Mouse (Mus musculus): ENCODE measurements around the gene Fibp. TPM values are rescaled to one million over a fixed set of nuclear protein-coding genes. Genes with fewer than 3 reads are reported as not detected.

Gene Fibp
- polyA plus RNA-seq, 1 experiment from 2014 or later, result 116 TPM

DNA sequence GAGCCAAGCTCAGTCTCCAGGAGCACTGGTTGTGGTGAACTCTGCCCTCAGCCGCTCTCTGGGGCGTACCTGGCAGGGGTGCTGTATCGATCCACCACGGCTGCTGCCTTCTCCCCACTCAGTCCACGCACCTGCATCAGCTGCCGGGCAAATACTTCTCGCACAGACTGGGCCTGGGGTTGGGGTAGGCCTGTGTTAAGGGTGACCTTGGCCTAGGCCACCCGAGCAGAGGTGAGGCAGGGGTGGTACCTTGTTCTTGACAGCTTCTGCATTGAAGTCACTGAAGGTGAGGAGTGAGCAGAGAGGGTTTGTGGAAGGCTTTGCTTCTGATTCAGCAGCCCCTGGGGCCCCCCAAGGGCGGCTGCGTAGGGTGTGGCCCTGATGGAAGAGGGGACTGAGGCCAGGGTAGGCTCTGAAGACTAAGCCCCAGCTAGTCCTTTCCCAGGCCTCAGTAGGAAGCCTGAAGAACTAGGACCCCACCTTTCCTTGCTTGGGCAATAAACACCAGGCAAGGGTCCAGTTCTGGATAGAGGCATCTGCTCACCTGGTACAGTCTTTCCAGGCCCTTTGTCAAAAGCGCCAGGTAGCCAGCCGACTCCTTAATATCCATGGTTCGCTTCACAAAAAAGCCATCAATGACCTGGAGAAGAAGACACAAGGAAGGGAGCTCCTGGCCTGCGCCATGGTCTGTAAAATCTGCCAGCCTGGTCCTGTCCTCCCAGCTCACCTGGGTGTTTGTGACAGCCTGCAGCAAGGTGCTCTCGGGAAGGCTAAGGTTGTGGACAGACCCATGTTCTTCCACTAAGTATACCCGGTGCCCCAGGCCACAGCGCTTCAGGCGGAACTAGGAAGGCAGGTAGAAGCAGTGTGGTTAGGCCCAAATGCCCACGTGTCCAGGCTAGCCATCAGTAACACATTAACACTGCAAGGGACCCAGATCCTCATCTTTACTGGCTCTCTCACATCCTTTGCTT lies 23.3 kb downstream of the Fibp start:
- peaks cover 51% of the 10 kb centered on the region for H3K36me3 ChIP-seq (ENCODE audit: control insufficient read depth, insufficient read depth)
- H3K4me1 ChIP-seq (replicated peaks; ENCODE audit: control insufficient read depth, insufficient read depth, low read length), result no peaks in the 10 kb centered on the region
- no peaks in the 10 kb centered on the region for H3K9me3 ChIP-seq (ENCODE audit: control insufficient read depth)
- no peak overlapping the region for H3K4me3 ChIP-seq (ENCODE audit: low read depth, low read length)
- H3K27me3 ChIP-seq (replicated peaks; ENCODE audit: control insufficient read depth, insufficient read depth, low read length), result no peaks in the 10 kb centered on the region
- ATAC-seq, result no peak
- WGBS, result 84% methylated on average over 19 of the region's 19 CpGs
- H3K9ac ChIP-seq (ENCODE audit: low read depth, low read length), result no peak overlapping the region
- H3K27ac ChIP-seq (ENCODE audit: low read depth, low read length), result no peak overlapping the region
- TF ChIP-seq CTCF (IDR thresholded peaks at IDR 0.05; ENCODE audit: low read depth), result no peak
- no peak overlapping the region for H3K4me2 ChIP-seq (replicated peaks; ENCODE audit: low read depth)

DNA sequence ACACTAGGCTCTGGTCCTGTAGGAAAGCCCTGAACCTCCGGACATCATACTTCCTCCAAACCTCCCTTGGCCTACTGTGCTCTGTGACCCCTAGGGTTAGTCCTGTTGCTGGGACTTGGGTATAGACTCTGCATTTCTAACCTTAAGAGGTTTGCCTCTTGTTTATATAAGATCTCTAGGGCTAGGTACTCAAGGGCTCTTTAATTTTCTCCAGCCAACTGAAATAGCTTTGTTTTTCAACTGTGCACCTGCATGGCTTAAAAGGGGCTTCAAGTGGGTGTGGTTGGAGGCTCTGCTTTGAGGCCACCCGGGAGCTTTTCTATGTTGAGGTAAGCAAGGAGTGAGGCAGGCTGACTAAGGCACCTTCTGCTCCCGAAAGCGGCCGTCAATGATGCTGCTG lies 24.1 kb downstream of the Fibp start:
- Histone ChIP-seq H3K4me2 (replicated peaks; ENCODE audit: low read depth) (no peak overlapping the region), H3K9ac (ENCODE audit: low read depth, low read length) (no peak overlapping the region), H3K4me3 (ENCODE audit: low read depth, low read length) (no peak overlapping the region), H3K27me3 (replicated peaks; ENCODE audit: control insufficient read depth, insufficient read depth, low read length) (no peaks in the 10 kb centered on the region), H3K36me3 (ENCODE audit: control insufficient read depth, insufficient read depth) (peaks cover 51% of the 10 kb centered on the region), H3K27ac (ENCODE audit: low read depth, low read length) (no peak overlapping the region), H3K9me3 (ENCODE audit: control insufficient read depth) (no peaks in the 10 kb centered on the region), H3K4me1 (replicated peaks; ENCODE audit: control insufficient read depth, insufficient read depth, low read length) (no peaks in the 10 kb centered on the region)
- 88% methylated on average over 5 of the region's 5 CpGs for WGBS
- no peak for ATAC-seq
- no peak for TF ChIP-seq CTCF (IDR thresholded peaks at IDR 0.05; ENCODE audit: low read depth)

DNA sequence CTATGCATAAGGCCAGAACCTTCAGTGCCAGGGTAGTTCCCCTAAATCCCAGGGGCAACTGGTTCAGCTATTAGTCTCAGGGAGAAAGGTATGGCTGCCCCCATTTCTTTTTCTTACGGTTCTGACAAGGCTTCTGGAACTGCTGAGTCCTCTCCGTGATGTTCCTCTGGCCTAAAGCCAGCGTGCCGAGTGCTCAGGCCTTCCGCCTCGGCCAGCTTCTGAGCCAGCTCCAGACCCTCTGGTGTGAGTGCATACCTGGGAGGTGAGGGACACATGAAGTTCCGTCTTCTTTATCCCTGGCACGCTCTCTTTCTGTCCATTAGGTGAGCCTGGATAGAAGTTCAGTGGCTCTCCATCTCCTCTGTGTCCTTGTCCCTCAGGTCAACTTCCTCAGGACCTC lies 25.0 kb downstream of the Fibp start:
- TF ChIP-seq CTCF (IDR thresholded peaks at IDR 0.05; ENCODE audit: low read depth), result no peak
- H3K4me3 ChIP-seq (ENCODE audit: low read depth, low read length), result no peak overlapping the region
- H3K9me3 ChIP-seq (ENCODE audit: control insufficient read depth), result no peaks in the 10 kb centered on the region
- no peak overlapping the region for H3K27ac ChIP-seq (ENCODE audit: low read depth, low read length)
- peaks cover 44% of the 10 kb centered on the region for H3K36me3 ChIP-seq (ENCODE audit: control insufficient read depth, insufficient read depth)
- no peak for ATAC-seq
- no peak overlapping the region for H3K4me2 ChIP-seq (replicated peaks; ENCODE audit: low read depth)
- WGBS, result 93% methylated on average over 8 of the region's 8 CpGs
- H3K27me3 ChIP-seq (replicated peaks; ENCODE audit: control insufficient read depth, insufficient read depth, low read length), result no peaks in the 10 kb centered on the region
- no peak overlapping the region for H3K9ac ChIP-seq (ENCODE audit: low read depth, low read length)
- no peaks in the 10 kb centered on the region for H3K4me1 ChIP-seq (replicated peaks; ENCODE audit: control insufficient read depth, insufficient read depth, low read length)

DNA sequence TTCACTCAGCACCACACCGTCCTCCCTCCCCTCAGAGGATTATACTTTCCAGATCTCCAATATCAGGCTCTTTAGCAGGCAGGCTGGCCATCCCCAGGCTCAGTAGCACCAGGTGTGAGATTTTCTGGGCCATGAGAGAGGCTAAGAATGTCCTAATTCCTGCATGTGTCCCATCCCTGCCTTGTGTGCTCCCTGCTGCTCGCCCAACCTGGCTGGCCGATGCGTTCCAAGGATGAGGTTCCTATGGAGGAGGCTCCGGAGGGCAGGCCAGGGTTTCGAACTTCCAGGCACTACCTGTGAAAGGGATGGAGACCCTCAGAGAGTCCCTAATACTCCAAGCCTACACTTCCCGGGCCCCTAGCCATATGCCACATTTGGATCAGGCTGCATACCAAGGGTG lies 25.4 kb downstream of the Fibp start:
- H3K9ac ChIP-seq (ENCODE audit: low read depth, low read length), result no peak overlapping the region
- 95% methylated on average over 7 of the region's 7 CpGs for WGBS
- H3K36me3 ChIP-seq (ENCODE audit: control insufficient read depth, insufficient read depth), result peaks cover 43% of the 10 kb centered on the region
- H3K4me1 ChIP-seq (replicated peaks; ENCODE audit: control insufficient read depth, insufficient read depth, low read length), result no peaks in the 10 kb centered on the region
- H3K4me3 ChIP-seq (ENCODE audit: low read depth, low read length), result no peak overlapping the region
- no peak for ATAC-seq
- no peak for TF ChIP-seq CTCF (IDR thresholded peaks at IDR 0.05; ENCODE audit: low read depth)
- no peaks in the 10 kb centered on the region for H3K9me3 ChIP-seq (ENCODE audit: control insufficient read depth)
- H3K27me3 ChIP-seq (replicated peaks; ENCODE audit: control insufficient read depth, insufficient read depth, low read length), result no peaks in the 10 kb centered on the region
- H3K4me2 ChIP-seq (replicated peaks; ENCODE audit: low read depth), result no peak overlapping the region
- no peak overlapping the region for H3K27ac ChIP-seq (ENCODE audit: low read depth, low read length)

DNA sequence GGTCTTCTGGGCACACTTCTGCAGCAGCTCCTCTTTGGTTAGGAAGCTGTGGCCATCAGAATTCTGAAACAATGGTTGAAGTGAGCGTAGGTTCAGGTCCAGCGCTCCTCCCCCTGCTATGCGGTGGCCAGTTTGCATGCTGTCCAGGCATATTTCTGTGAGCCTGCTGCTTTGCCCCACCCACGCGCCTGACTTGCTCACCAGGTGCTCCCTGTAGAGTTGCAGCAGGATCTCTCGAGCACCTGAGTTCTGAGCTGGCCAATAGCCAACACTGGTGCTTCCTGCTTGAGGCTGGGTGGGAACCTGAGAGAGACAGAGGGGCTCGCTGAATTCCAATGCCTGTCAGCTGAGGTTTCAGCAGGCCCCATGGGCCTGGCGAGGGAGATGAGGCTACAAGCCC lies 25.9 kb downstream of the Fibp start:
- no peak for ATAC-seq
- Histone ChIP-seq H3K36me3 (ENCODE audit: control insufficient read depth, insufficient read depth) (peaks cover 43% of the 10 kb centered on the region), H3K27ac (ENCODE audit: low read depth, low read length) (no peak overlapping the region), H3K9ac (ENCODE audit: low read depth, low read length) (no peak overlapping the region), H3K4me2 (replicated peaks; ENCODE audit: low read depth) (no peak overlapping the region), H3K4me1 (replicated peaks; ENCODE audit: control insufficient read depth, insufficient read depth, low read length) (no peaks in the 10 kb centered on the region), H3K4me3 (ENCODE audit: low read depth, low read length) (no peak overlapping the region), H3K9me3 (ENCODE audit: control insufficient read depth) (no peaks in the 10 kb centered on the region), H3K27me3 (replicated peaks; ENCODE audit: control insufficient read depth, insufficient read depth, low read length) (no peaks in the 10 kb centered on the region)
- no peak for TF ChIP-seq CTCF (IDR thresholded peaks at IDR 0.05; ENCODE audit: low read depth)
- WGBS, result 78% methylated on average over 8 of the region's 8 CpGs

DNA sequence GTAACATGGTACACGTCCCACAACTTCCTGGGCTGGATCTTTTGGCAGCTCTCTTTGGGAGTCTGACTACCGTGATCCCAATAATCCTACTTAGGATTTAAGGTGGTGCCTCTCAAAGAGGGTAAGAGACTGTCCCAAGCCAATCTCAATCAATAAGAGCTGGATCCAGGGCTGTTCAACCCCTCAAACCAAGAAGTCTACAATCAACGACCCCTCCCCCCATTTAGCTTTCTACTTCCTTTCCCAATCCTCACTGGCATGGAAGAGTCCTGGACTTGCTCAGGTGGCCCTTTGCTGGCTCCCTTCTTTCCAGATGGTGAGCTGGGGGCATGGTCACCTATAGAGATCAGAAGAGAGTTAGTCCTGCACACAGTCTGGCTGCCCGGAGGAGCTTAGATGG lies 26.4 kb downstream of the Fibp start:
- Histone ChIP-seq H3K9me3 (ENCODE audit: control insufficient read depth) (no peaks in the 10 kb centered on the region), H3K4me1 (replicated peaks; ENCODE audit: control insufficient read depth, insufficient read depth, low read length) (no peaks in the 10 kb centered on the region), H3K36me3 (ENCODE audit: control insufficient read depth, insufficient read depth) (peaks cover 43% of the 10 kb centered on the region), H3K27ac (ENCODE audit: low read depth, low read length) (no peak overlapping the region), H3K27me3 (replicated peaks; ENCODE audit: control insufficient read depth, insufficient read depth, low read length) (no peaks in the 10 kb centered on the region), H3K9ac (ENCODE audit: low read depth, low read length) (no peak overlapping the region), H3K4me2 (replicated peaks; ENCODE audit: low read depth) (no peak overlapping the region), H3K4me3 (ENCODE audit: low read depth, low read length) (no peak overlapping the region)
- ATAC-seq, result no peak
- 79% methylated on average over 4 of the region's 4 CpGs for WGBS
- TF ChIP-seq CTCF (IDR thresholded peaks at IDR 0.05; ENCODE audit: low read depth), result no peak

Data from intestine, postnatal 0 days (tissue).